Mouse (Mus musculus) right cerebral cortex, adult 2 months (tissue): ENCODE data around the gene Zbtb46.

Experiments
- DNase-seq, 2 experiments: peaks; one replicate each; pipeline ENCODE4 v3.0.0; 2021 to 2022; ENCODE audit warnings: low spot score in 2 of 2

Zbtb46 gene

DNA sequence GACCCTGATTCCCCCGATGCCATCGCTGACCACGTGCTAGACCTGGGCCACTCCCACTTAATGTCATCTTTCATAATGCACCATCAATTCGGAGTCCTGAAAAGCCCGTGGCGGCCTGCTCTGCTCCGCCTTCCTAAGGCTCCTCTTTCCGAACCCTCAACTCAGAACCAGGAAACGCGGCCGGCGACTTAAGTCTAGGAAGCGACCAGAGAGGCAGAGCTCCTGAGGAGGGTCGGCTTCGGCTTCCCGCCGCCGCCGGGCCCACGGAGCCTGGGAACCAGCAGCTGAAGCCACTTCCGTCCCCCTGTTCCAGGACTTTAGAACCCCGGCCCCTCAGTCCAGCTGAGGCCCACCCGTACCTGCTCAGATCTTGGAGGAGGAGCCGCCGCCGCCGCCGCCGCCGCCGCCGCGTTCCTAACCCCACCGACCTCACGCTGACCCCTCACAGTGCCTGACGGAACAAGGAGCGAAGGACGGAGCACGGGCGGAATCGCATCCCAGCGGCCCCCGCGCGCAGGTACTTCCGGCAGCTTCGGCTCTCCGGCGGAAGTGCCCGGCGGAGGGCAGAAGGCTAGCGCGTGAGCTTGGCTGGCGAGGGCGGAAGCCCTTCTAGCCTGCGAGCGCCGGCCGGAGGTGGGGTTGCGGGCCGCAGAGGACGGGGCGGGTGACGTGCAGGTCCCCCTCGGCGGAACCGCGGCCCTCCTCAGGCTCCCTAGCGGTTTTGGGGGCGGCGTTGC, 94.2 kb downstream of the Zbtb46 start, which contains the start of the genes Zgpat and Arfrp1:
TSS of gene Zgpat (plus strand) at position 69 of the 737 bp plus-strand sequence.
TSS of gene Arfrp1 (minus strand) at position 545 of the 737 bp plus-strand sequence.
- peak; percentile 88 to 91 for DNase-seq

DNA sequence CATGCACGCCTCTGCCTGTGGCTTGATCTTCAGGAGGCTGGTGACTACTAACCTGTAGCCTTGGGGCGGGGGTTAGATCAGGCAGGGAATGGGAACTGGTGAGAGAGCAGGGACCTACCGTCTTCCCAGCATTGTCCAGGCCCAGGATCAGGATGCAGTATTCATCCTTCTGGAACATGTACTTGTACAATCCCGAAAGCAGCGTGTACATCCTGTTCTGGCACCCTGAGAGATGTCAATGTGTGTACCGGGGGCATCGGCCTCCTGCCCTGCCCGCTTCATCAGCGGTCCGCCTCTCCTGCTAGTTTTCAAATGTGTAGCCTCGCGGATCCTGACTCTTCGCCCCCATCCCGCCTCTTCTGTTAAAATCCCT, 94.8 kb downstream of the Zbtb46 start:
- DNase-seq, result no peak

DNA sequence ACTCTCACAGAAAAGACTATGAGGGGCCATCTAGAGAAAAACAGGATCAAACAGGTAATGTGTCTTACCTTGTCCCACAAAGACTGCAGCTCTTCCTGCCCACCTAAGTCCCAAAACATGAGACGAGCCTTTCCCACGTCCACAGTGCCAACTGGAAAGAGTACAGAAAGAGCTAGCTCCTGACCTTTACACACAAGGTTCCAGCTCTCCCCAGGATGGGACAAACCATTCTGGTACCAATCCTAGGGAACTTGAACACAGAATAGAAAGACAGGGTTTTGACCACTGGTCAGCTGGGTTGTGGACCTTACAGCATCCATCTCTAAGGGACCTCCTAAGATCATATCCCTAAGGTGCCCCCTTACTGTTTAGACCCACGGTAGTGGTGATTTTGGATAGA, 95.3 kb downstream of the Zbtb46 start:
- DNase-seq, result no peak

DNA sequence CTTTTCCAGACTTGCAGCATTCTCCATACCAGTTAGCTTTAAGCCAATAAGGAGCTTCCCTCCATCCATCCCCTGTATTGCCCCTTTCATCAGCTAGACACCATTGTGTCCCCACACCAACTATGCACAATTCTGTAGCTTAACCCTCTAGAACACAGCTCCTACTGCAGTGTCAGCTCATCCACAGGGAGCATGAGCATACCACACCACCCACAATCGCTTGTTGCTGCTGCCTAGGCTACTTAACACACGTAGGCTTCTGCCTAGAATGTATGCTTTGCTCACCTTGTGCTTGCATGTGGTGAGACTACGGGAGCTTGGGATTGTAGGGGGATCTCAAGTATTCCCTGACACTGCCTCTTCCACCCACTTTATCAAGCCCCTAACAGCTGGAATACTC, 102.4 kb downstream of the Zbtb46 start:
- no peak for DNase-seq

DNA sequence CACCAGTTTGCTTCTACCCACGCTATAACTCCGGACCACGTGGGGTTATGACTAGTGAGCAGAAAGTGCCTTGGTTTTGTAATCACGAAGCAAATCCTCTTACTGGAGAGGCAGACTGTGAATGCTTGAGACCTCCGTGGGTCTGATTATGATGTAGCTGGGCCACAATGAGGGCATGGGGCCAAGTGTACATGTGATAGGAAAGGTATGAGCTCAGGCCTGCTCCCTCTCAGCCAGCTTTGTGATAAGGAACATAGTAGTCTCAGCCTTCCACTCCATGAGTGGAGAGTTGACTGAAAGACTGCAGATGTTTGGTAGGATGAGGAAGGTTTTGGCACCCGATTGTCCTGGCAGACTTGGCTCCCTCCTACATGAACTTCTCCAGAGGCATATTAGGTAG, 116.5 kb downstream of the Zbtb46 start:
- DNase-seq, result no peak

DNA sequence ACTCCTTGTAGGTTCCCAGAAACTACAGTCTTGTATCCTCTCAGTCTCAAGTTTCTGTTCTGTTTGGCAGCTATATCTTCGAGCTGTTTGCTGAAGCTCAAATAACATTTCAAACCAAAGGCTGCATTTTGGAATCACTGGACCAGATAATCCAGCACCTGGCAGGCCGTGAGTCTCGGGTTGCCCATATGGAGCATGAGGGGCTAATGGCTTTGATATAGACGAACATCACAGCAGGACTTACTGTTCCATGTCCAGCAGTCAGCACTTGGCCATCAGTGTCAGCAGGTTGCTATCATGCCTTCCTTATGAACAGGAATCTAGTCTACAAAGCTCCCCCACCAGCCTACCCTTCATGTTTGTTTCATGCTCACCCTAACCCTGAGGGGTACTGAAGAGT, 118.8 kb downstream of the Zbtb46 start:
- DNase-seq, result no peak
